In genomic region chr2:174130468-174131097, GRCm38 (mm10) we compare ENCODE assay signal across 22 mouse cellular contexts. TPM values are rescaled to one million over a fixed set of nuclear protein-coding genes. Genes with fewer than 3 reads are reported as not detected.
DNase-seq lines count a peak whose midpoint lies in the region; ATAC-seq and TF ChIP-seq lines count a peak whose summit lies in the region.
"Had no signal": no experiment of that assay in that cellular context is flagged by ENCODE, and none has a peak within 500 bp of the region (broad histone marks: within the 10 kb centered on the region; RNA-seq: fewer than 3 reads in every experiment).

No protein-coding gene starts in this region.

- H3K9ac ChIP-seq in lung, embryonic 14.5 days, result no peak overlapping the region
- no peak overlapping the region for H3K9ac ChIP-seq in lung, embryonic 16.5 days (ENCODE audit: low read length)
- H3K9ac ChIP-seq: embryonic facial prominence, embryonic 12.5 days; forebrain, embryonic 13.5 days; forebrain, embryonic 15.5 days had no signal

- DNase-seq in heart, adult 11 months, result peak; percentile 86
- no peak for DNase-seq in heart, adult 8-10 months (ENCODE audit: low spot score)
- DNase-seq in lung, embryonic 14.5 days, result peak; percentile 72
- no peak for DNase-seq in lung, postnatal 25 days (ENCODE audit: low spot score)
- no peak for DNase-seq in lung, postnatal 36 days
- DNase-seq in 3T3-L1 (ENCODE audit: low read depth, low spot score), result peak; percentile 49
- DNase-seq in kidney, postnatal 14 days, result no peak
- DNase-seq: adrenal gland, adult 8-10 months; adrenal gland, postnatal 14 days; adrenal gland, postnatal 36 days; cerebellum, adult 11-12 months; cerebellum, adult 2 months; cerebellum, adult 9-10 months; cerebellum, postnatal 10 days; cerebellum, postnatal 25 days had no signal

- H3K27me3 ChIP-seq in lung, embryonic 14.5 days (ENCODE audit: insufficient read depth, low read length), result no peaks in the 10 kb centered on the region
- no peaks in the 10 kb centered on the region for H3K27me3 ChIP-seq in lung, embryonic 16.5 days (ENCODE audit: control insufficient read depth, insufficient read depth, low read depth, low read length)
- H3K27me3 ChIP-seq: embryonic facial prominence, embryonic 12.5 days; forebrain, embryonic 13.5 days; forebrain, embryonic 15.5 days; Patski had no signal

- no peaks in the 10 kb centered on the region for H3K9me3 ChIP-seq in lung, embryonic 14.5 days (ENCODE audit: low read depth, low read length)
- H3K9me3 ChIP-seq in lung, embryonic 16.5 days (ENCODE audit: control insufficient read depth, low read length), result no peaks in the 10 kb centered on the region
- H3K9me3 ChIP-seq: embryonic facial prominence, embryonic 10.5 days; embryonic facial prominence, embryonic 12.5 days; forebrain, embryonic 13.5 days; forebrain, embryonic 15.5 days had no signal

- TF ChIP-seq CTCF in lung, embryonic 14.5 days (IDR thresholded peaks at IDR 0.05; ENCODE audit: low read depth), result no peak

- H3K4me3 ChIP-seq in lung, embryonic 14.5 days (ENCODE audit: low read depth, low read length), result no peak overlapping the region
- H3K4me3 ChIP-seq in lung, embryonic 16.5 days (ENCODE audit: low read length), result no peak overlapping the region
- H3K4me3 ChIP-seq: embryonic facial prominence, embryonic 10.5 days; embryonic facial prominence, embryonic 12.5 days; forebrain, embryonic 13.5 days; forebrain, embryonic 15.5 days had no signal

- H3K27ac ChIP-seq in lung, embryonic 14.5 days (ENCODE audit: low read depth), result peak overlapping the region; percentile 60; the same call in 1 of the 2 replicates
- H3K27ac ChIP-seq in lung, embryonic 16.5 days (ENCODE audit: low read length), result peak overlapping the region; percentile 50
- H3K27ac ChIP-seq: embryonic facial prominence, embryonic 10.5 days; embryonic facial prominence, embryonic 12.5 days; forebrain, embryonic 13.5 days; forebrain, embryonic 15.5 days had no signal

- H3K36me3 ChIP-seq in lung, embryonic 14.5 days (ENCODE audit: insufficient read depth), result no peaks in the 10 kb centered on the region
- no peaks in the 10 kb centered on the region for H3K36me3 ChIP-seq in lung, embryonic 16.5 days (ENCODE audit: control insufficient read depth, insufficient read depth, low read length)
- H3K36me3 ChIP-seq: embryonic facial prominence, embryonic 10.5 days; embryonic facial prominence, embryonic 12.5 days; forebrain, embryonic 15.5 days had no signal

- peaks cover 10% of the 10 kb centered on the region; the same call in 1 of the 2 replicates for H3K4me1 ChIP-seq in lung, embryonic 14.5 days (ENCODE audit: insufficient read depth)
- H3K4me1 ChIP-seq in lung, embryonic 16.5 days (replicated peaks; ENCODE audit: control insufficient read depth, insufficient read depth, low read length), result peaks cover 5% of the 10 kb centered on the region; the same call in 1 of the 2 replicates

- H3K4me2 ChIP-seq in lung, embryonic 14.5 days, result no peak overlapping the region
- H3K4me2 ChIP-seq in lung, embryonic 16.5 days (ENCODE audit: low read depth, low read length), result no peak overlapping the region
- H3K4me2 ChIP-seq: embryonic facial prominence, embryonic 12.5 days; forebrain, embryonic 13.5 days; forebrain, embryonic 15.5 days had no signal

- ATAC-seq in lung, embryonic 14.5 days (ENCODE audit: insufficient read depth), result peak; percentile 75
- ATAC-seq in lung, embryonic 16.5 days (ENCODE audit: low read depth), result peak; percentile 91
- ATAC-seq: activated CD4-positive, CD25-positive, alpha-beta regulatory T cell, adult 4 months; forebrain, embryonic 13.5 days; forebrain, embryonic 15.5 days; Patski had no signal

- 46% methylated on average over 8 of the region's 8 CpGs for WGBS in lung, embryonic 14.5 days
- 55% methylated on average over 8 of the region's 8 CpGs for WGBS in lung, embryonic 16.5 days

RNA-seq across cellular contexts. Expression of gene Npepl1, which starts 20.4 kb away (rescaled TPM):
- 10 to 100 TPM; 75.9 to 81.5 (median 77.7) TPM for total RNA-seq in heart, adult 8-10 months (2022)
- 56.5 and 56.8 TPM in 2 replicates for polyA plus RNA-seq in lung, embryonic 14.5 days (2014; fragmentation: Nextera tagmentation; extraction: Ambion mirVana)
- 61.7 and 68.1 TPM in 2 replicates for polyA plus RNA-seq in lung, embryonic 16.5 days (2015; fragmentation: Nextera tagmentation; extraction: Ambion mirVana)

RNA-seq across cellular contexts. Expression of gene Stx16, which starts 54.5 kb away (rescaled TPM):
- 10 to 100 TPM; 17.0 to 21.3 (median 18.8) TPM for total RNA-seq in heart, adult 8-10 months (2022)
- 9.6 and 10.3 TPM in 2 replicates for polyA plus RNA-seq in lung, embryonic 14.5 days (2014; fragmentation: Nextera tagmentation; extraction: Ambion mirVana)
- polyA plus RNA-seq in lung, embryonic 16.5 days (2015; fragmentation: Nextera tagmentation; extraction: Ambion mirVana), result 11.3 and 12.1 TPM in 2 replicates

Comparison
In these comparisons a context has a peak if more than half of its experiments do, and no peak if none do; other contexts are left out.
1. DNase-seq: peak in heart, adult 11 months (single experiment), lung, embryonic 14.5 days (single experiment) and 3T3-L1 (single experiment); none in heart, adult 8-10 months (single experiment), lung, postnatal 25 days (single experiment), lung, postnatal 36 days (single experiment) and kidney, postnatal 14 days (single experiment).